Mouse (Mus musculus): ENCODE measurements at regions not wholly inside any gene's neighbourhood (a gene's known extent, or its start where the extent isn't known, plus 50 kb on each side); places are given as distances from the start of the nearest gene placed in this dataset.

DNA sequence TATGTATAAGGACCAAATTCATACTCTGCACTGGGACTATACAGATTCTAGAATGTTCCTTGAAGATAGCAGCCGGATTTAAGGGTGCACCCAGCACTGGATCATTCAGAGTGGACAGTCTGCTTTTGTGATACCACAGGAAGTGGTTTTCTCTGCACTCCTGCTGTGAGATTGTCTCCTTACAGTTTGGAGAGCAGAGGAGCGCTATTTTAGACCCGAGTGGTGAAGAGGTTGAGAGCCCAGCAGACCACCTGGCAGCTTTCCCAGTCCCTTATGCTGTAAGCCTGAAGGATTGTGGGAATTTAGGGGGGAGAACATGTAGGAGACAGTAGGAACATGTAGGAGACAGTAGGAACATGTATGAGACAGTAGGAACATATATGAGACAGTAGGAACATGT lies 147.5 kb upstream of the Zmiz1 start:
- peak; percentile 55 for DNase-seq

DNA sequence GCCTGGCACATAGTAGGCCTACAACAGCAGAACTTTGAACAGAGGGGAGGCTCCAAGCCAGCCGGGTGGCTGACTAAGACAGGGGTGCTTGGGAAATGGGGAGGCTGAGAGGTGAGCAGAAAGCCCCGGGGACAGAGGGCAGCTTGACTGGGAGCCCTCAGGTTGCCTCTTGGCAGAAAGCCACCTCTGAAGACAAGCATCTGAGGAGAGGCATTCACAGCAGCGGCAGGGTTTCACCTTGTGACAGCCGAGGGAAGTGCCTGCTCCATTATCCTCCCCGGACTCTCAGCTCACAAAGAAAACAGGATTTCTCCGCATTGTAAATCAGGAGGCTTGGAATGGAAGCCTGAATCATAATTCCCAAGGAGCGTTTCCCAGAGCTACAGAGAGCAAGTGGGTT lies 146.8 kb upstream of the Zmiz1 start:
- no peak for DNase-seq

DNA sequence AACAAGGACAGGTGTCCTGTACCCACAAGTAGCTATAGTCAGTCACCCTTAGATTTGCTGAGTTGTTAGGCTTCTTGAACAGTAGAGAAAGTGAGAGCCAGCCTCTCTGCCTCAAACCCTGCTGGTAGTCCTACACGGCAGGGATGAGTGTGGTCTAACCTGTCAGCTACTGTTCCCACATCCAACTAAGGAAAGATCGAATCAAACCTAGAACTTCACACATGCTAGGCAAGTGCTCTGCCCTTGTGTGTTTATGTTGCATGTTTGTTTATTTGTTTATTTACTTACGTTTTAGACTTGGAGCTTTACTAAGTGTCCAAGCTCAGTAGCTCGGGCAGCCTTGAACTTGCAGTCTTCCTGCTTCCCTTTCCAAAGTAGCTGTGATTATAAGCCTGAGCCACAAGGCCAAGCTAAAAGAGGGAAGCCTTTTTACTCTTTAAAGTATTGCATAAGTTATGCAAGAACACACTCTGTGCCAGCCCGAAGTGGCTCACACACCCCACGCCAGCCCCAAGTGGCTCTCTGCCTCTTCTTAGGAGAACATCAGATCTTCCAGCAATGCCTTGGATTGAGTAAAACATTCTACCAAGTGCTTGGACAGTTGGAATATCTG lies 146.1 kb upstream of the Zmiz1 start:
- DNase-seq, result no peak

DNA sequence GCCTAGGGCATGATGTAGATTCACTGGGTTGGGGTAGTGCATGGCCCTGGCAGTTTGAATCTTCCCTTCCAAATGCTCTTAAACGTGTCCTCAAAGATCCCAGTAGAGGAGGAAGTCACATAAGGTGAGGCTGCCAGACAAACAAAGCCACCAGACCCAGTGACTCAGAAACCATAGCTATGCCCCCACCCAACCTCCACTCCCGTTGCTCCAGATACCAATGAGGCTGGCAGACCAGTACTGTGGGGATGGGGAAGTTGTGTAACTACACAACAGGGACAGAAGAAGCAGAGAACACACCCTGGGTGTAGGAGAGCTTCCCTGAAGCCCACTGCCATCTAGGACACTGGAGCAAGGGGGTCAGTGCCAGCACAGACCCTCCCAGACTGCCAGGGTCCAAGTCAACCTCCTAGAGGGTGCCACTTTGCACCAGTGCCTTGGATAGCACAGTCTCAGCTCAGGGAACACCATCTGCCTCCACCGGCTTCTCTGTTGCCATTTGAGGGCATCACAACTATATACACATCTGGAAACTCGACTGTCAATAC lies 145.2 kb upstream of the Zmiz1 start:
- no peak for DNase-seq

DNA sequence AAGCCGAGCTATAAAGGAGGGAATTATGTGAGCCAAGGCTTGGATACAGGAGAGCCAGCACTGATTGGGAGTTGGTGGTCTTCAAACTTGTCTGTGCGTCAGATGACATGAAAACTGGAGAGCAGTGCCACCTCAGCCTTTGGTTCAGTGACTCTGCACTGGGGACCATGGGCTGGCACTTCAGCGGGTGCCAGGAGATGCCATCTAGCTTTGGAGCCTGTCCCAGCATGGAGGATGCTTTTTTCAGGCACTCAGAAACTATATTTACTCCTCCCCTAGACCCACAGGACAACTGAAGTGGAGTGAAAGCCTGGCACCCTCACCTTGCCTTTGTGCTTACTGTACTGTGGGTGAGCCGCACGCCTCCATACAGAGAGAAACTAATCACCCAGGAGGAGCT lies 142.5 kb upstream of the Zmiz1 start:
- DNase-seq, result no peak

DNA sequence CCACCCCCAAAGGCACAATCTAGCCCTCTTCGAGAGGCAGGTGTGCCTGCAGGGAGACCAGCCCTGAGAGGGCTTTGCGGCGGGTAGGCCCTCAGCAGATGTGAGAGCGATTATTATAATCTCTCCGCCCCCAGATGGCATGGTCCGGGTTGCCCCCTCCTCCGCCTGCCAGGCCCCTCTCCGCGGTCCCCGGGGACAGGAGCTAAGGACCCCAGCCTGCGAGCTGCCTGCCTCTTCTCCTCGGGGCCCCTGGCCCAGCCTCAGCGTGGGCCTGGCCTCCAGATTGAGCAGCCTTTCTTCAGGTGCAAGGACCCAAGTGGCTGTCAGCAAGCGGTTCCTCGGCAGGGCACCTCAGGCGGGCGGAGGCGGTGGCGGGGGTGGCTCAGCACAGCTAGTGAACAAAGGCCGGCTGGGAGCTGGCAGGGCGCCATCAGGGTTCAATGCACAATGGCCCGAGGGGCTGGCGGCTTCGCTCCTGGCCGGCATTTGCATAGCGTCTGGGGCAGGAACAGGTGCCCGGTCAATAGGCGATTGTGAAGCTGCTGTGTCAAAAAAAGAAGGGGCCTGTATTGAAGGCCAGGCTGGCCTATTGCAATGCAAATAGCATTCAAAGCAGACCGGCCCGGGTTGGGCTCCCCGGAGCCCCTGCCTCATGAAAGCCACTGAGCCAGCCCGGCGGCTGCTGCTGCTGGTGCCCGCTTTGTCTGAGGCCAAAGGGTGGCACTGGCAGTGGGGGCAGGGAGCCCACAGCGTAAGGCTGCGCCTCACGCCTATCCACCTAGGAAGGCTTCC lies 141.1 kb upstream of the Zmiz1 start:
- peak; percentile 99 for DNase-seq

DNA sequence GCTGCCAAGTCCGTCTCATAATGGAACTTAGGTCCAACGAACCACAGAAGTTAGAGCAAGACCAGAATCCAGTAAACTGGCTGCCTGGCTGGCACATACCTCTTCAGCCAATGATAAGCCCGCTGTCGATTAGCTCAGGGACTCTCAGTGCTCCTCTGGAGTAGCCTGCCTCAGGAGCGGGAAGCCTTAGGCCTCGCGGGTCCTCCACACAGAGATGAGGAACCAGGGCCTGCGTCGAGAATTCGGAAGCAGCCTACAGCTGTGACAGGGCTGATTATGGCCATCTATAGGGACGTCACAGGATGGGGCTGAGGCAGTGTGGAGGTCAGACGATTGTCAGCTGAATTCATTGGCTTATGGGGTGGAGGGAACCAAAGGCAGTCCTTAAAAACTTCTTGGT lies 140.1 kb upstream of the Zmiz1 start:
- DNase-seq, result no peak

DNA sequence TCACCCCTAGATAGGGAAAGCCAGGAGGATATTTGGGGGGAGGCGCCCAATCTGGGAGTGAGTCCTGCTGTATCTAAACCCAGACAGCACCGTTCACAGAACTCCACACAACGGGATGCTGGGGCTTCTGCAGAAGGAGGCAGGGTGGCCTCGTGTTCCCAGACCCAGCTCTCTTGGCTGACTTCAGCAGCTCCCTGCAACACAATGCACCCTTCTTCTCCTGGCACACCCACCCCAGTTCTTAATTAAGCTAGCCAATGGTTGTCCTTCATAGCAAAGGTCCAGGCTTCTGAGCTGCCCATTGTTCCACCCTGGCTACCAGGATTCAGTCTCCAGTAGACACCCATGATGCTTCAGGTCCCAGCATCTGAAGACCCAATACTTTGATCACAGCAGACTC lies 138.8 kb upstream of the Zmiz1 start:
- DNase-seq, result peak; percentile 79

DNA sequence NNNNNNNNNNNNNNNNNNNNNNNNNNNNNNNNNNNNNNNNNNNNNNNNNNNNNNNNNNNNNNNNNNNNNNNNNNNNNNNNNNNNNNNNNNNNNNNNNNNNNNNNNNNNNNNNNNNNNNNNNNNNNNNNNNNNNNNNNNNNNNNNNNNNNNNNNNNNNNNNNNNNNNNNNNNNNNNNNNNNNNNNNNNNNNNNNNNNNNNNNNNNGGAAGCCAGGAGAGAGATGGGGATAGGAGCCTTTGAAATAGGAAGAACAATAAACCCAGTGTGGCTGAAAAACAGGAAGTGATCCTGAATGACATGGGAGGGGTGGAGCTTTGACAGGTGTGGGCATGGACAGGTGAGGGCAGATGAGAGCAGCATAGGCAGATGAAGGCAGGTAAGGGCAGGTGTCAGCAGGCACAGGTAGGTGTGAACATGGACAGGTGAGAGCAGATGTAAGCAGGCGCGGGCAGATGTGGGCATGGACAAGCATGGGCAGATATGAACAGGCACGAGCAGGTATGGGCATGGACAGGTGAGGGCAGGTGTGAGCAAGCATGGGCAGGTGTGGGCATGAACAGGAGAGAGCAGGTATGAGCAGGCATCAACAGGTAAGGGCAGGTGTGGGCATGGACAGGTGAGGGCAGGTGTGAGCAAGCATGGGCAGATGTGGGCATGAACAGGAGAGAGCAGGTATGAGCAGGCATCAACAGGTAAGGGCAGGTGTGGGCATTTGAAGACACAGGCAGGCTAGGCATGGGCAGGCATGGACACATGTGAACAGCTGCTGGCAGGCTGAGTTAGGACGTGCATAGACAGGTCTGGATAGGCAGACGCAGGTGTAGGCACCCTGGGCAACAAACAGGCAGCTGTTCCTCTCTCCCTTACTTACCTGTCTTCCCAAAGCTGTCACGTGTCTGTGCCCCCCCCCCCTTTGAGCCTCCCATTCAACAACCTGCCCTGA lies 135.2 kb upstream of the Zmiz1 start:
- DNase-seq, result peak; percentile 73

DNA sequence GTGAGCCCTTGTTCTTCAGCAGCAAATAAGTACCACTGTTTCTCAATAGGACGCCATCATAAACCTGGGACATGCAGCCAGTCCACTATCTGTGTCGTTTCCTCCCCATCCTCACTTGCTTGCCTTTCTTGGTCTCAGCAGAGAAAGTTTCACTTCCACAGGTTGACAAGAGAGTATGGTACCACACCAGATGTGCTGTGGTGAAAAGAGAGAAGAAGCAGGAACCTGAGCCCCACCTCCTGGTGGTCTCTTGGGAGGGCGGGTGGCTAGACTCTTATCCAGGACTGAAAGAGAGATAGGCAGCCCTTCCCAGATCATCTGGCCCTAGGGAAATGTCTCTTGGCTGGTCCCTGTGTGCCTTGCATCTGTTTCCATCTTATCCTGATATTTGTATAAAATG lies 133.1 kb upstream of the Zmiz1 start:
- no peak for DNase-seq

DNA sequence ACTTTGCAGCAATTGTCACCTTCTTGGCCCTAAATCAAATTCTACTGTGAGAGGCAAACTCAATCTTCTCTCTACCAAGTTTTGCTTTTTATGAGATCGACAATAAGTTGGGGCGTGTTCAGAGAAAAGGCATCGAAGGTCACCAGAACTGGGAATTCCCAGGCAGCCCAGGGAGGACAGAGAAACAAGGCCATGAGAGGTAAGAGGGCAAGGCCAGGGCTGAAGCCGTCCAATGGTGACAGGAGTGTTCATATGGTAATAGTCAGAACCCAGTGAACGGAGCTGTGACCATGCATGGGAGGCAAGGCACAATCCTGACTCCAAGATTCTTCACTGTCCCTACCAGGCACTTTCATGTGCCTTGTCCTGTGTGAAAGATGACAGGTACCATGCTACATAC lies 130.8 kb upstream of the Zmiz1 start:
- DNase-seq, result no peak

DNA sequence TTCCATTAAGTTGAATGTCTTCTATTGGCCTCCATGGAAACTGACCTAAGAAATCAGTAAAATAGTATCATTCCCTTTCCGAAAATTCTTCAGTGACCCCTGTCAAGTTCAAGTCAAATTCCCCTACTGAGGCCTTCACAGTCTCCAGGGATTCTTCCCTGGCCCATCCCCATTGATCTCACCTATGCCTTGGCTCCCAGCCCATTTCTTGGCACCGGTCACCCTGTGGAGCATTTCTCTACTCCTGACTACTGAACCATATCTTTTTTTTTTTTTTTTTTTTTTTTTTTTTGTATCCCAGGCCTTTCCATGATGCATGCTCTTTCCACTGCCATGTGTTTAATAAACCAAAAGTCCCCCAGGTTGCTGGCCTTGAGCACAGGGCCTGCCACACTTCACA lies 124.8 kb upstream of the Zmiz1 start:
- no peak for DNase-seq

DNA sequence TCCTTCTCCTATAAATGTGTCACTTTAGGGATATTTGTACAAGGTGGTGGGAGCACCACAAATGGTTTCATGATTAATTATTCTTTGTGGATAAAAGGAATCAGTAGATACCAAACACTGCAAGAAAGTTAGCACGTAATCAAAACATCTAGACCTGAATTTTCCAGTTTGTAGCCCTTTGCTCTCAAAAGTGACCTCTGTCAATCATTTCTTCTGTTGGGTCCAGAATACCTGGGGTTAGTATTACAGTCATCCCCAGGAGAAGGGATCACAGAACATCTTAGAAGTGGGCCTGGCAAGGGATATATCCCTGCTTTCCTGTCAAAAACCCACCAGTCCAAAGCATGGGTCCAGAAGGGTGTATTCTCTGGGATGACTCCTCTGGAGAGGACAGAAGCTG lies 122.1 kb upstream of the Zmiz1 start:
- DNase-seq, result no peak

DNA sequence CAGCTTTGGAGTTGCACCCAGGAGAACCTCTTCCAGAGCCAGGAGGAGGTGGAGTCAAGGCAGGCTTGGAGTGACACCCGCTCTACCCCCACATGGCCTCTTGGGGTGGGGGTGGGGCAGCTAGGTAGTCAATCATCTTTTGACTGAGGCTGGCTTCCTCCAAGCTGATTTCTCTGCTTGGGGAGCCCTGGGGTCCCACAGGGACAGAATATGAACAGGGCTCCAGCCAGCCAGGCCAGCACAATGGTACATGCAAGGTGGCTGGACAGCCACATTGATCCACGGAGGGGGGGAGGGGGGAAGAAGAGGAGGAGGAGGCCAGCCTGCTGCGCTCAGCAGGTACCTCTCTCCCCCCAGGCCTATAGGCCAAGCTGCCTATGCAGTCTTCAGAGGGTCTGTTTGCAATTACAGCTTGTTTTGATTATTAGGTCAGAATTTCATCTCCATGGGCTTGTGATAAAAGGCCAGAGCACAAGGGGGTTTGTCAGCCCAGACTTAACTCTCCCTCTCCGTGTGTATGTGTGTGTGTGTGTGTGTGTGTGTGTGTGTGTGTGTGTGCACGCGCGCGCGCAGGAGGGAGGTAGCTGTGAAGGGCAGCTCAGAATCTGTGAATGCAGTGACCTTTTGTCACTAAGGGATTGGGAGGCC lies 120.5 kb upstream of the Zmiz1 start:
- DNase-seq, result no peak

DNA sequence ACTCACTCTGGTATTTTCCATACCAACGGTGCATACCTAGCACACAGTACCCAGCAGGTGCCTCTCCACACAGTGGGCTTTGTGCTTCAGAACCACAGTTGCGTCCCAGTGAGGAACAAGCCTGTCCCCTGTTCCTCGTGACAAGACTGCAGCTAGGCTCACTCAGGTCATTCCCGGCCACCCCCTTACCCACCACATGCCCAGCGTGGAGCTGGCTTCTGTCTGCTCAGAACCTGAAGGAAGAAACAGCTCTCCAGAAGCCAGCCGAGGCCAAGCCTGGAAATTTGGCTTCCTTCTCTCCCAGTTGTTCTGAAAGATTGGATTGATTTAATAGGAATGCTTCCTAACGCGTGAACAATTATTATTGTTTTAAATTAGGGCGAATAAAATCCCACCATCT lies 118.1 kb upstream of the Zmiz1 start:
- no peak for DNase-seq

DNA sequence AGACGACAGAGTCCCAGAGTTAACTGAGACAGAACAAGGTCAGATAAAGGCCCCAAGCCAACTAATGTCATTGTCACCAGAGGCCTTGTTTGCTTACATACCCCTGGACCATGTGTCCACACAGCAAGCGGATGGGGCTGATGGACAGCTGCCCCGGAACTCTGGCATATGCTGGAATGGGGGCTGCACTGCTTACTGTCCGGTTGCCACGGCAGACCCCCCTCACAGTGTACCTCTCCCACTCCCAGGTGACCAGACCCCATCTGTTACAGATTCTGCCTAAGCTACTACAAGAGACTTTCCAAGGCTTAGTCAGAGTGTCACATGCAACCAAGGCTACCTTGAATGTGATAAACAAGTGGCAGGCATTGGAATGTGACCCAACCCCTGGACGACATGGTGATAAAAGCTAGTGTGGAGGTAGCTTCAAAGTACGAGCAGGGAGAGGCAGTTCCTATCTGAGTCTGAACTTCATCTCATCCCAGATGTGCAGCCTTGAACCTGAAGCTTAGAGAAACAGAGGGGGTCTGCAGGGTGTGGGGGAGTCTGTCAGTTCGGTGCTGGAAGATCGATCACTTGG lies 117.0 kb upstream of the Zmiz1 start:
- no peak for DNase-seq

DNA sequence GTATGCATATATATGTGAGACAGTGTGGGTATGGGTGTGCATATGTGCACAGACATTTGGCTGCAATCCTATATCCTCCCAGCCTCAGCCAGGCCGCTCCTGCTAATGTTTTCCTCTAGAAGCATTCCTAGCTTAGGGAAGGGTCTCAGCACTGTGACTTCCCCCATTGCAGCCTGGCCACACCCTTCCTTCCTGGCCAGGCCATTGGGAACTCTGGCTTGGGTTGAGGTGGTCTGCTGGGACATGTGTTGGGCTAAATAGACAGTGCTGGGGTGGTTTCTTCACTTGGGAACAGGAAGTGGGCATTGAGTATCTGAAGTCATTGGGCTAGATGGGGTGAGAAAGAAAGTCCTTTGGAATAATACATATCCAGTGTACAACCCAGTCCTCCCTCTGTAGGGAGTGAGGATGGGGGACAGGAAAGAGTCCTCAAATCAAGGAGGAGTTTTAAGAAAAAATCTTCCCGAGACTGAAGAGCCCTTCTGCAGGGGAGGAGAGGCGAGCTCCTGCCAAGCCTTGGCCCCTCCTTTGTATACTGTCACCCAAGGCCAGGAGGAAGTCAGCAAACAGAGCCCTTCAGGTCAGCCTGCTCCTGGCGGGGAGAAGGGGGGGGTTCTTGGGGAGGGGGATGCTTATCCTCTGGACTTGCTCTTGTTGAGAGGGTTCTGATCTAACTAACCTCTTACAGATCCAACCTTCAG lies 116.0 kb upstream of the Zmiz1 start:
- DNase-seq, result no peak

DNA sequence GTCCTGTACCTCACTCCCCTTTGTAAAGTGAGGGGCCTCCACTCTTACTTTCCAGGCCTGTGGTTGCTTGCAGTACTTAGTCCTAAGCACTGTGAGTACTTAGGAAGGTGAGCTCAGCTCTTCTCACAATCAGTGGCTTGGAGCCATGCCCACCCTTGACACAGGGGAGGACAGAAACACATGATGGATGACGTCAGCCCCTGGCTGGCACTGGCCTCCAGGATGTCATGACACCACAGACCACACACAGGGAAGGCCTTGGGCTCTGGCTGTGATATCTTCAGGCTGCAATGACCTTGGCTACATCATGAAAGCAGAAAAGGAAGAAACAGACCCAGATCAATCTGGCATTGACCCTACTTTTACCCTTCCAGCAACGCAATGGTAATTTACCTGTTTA lies 113.0 kb upstream of the Zmiz1 start:
- DNase-seq, result peak; percentile 85

DNA sequence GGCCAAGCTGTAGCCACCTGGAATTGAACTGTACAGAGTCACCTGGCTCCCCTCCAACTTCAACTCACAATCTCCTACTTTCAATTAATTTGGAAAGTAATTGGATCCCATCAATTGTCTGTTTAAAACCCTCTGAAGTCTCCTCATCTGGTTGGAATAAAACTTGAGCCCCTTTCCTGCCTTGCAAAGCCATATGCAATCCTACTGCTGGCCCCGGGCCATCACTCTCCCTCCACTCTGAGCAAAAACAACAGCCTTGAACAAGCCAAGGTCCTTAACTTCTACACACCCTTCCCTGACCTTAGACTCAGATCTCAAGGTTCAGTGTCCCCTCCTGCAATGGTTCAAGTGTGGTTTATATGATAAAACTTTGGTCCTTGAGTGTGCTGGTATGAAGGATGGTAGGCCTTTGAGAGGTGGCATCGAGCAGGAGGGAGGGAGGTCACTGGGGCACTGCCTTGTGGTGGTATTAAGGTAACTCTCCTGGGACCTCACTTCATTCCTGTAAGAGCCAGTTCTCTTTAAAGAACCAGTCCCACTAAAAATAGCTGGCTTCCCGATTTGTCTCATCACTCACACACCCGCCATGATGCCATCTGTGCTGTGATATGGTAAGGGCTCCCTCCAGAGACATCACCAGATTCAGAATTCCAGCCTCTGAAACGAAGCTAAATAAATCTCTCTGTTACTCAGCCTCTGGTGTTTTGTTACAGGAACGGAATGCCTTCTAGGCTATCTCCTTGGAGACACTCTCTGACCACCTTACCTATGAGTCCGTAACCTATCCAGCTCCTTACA lies 112.0 kb upstream of the Zmiz1 start:
- DNase-seq, result no peak

DNA sequence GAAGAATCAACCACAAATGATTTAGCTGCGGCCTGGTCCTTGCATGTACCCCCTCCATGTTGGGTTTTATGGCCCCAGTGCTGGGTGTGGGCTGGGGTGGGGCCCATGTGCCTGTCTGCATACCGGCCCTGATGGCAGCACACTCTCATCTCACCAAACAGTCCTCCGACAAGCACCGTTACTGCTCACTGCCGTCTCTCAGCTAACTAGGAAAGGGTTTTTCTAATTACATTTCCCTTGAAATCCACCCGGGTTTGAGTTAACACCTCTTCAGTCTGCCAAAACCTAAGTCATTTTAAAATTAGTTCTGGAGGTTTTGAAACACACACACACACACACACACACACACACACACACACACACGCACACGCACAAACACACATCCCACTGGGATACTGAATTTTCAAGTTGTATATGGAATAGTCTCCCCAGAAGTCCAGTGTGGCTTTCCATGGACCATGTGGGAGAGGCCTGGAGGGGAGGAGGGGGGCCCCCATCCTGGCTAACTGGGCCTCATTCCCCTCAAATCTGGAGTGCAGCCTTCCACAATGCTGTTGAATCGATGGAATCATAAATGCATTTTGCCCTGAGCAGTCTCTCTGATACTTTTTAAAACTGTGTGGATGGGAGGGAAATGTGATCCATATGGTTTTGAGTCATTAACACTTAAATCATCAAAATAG lies 108.6 kb upstream of the Zmiz1 start:
- no peak for DNase-seq

All from retina, postnatal 1 day (tissue).